Mouse (Mus musculus): ENCODE measurements around the gene Mtcl1. TPM values are rescaled to one million over a fixed set of nuclear protein-coding genes. Genes with fewer than 3 reads are reported as not detected.
A peak's percentile ranks its signal among the peaks of the same experiment; 100 is the strongest.

Gene Mtcl1
- polyA plus RNA-seq, 1 experiment from 2014 or later, result 3.5 TPM

GRCm38 (mm10) chr17:66412155-66412970 lies 37.2 kb downstream of the Mtcl1 start:
- no peak overlapping the region for H3K9ac ChIP-seq (ENCODE audit: low read depth, low read length)

GRCm38 (mm10) chr17:66410884-66411426 lies 38.6 kb downstream of the Mtcl1 start:
- H3K9me3 ChIP-seq (replicated peaks; ENCODE audit: low read length), result no peaks in the 10 kb centered on the region
- H3K27ac ChIP-seq, result no peak overlapping the region
- no peak for TF ChIP-seq CTCF (IDR thresholded peaks at IDR 0.05; ENCODE audit: low read depth)
- ATAC-seq (replicated peaks; ENCODE audit: low FRiP score, low read depth) (no peak), DNase-seq (ENCODE audit: low spot score) (no peak)
- 93% methylated on average over 11 of the region's 11 CpGs for WGBS
- no peaks in the 10 kb centered on the region for H3K36me3 ChIP-seq (ENCODE audit: insufficient read depth, low read length)
- no peak overlapping the region for H3K9ac ChIP-seq (ENCODE audit: low read depth, low read length)
- H3K27me3 ChIP-seq (ENCODE audit: insufficient read depth, low read length), result no peaks in the 10 kb centered on the region
- peaks cover 14% of the 10 kb centered on the region for H3K4me1 ChIP-seq (replicated peaks; ENCODE audit: insufficient read depth, low read length)
- no peak overlapping the region for H3K4me3 ChIP-seq (replicated peaks; ENCODE audit: low read depth, low read length)
- H3K4me2 ChIP-seq (ENCODE audit: low read length), result no peak overlapping the region

More at GRCm38 (mm10) chr17:66412155-66412970, 37.2 kb downstream of the Mtcl1 start:
- Histone ChIP-seq H3K27me3 (ENCODE audit: insufficient read depth, low read length) (no peaks in the 10 kb centered on the region), H3K4me1 (replicated peaks; ENCODE audit: insufficient read depth, low read length) (peaks cover 13% of the 10 kb centered on the region), H3K4me2 (ENCODE audit: low read length) (no peak overlapping the region), H3K36me3 (ENCODE audit: insufficient read depth, low read length) (no peaks in the 10 kb centered on the region), H3K27ac (peak overlapping the region; percentile 42; the same call in 1 of the 2 replicates), H3K9me3 (replicated peaks; ENCODE audit: low read length) (no peaks in the 10 kb centered on the region), H3K4me3 (replicated peaks; ENCODE audit: low read depth, low read length) (no peak overlapping the region)
- WGBS, result 38% methylated on average over 12 of the region's 12 CpGs
- DNase-seq (ENCODE audit: low spot score), result peak; percentile 54
- ATAC-seq (replicated peaks; ENCODE audit: low FRiP score, low read depth), result no peak
- no peak for TF ChIP-seq CTCF (IDR thresholded peaks at IDR 0.05; ENCODE audit: low read depth)

GRCm38 (mm10) chr17:66409070-66409605 lies 40.4 kb downstream of the Mtcl1 start:
- Histone ChIP-seq H3K9me3 (replicated peaks; ENCODE audit: low read length) (no peaks in the 10 kb centered on the region), H3K9ac (ENCODE audit: low read depth, low read length) (no peak overlapping the region), H3K4me2 (ENCODE audit: low read length) (no peak overlapping the region), H3K4me1 (replicated peaks; ENCODE audit: insufficient read depth, low read length) (peaks cover 28% of the 10 kb centered on the region), H3K4me3 (replicated peaks; ENCODE audit: low read depth, low read length) (no peak overlapping the region), H3K27ac (no peak overlapping the region), H3K36me3 (ENCODE audit: insufficient read depth, low read length) (no peaks in the 10 kb centered on the region), H3K27me3 (ENCODE audit: insufficient read depth, low read length) (no peaks in the 10 kb centered on the region)
- WGBS, result 59% methylated on average over 9 of the region's 9 CpGs
- DNase-seq (ENCODE audit: low spot score), result peak; percentile 41
- ATAC-seq (replicated peaks; ENCODE audit: low FRiP score, low read depth), result no peak
- TF ChIP-seq CTCF (IDR thresholded peaks at IDR 0.05; ENCODE audit: low read depth), result no peak

GRCm38 (mm10) chr17:66408400-66408799 lies 41.1 kb downstream of the Mtcl1 start:
- Histone ChIP-seq H3K9ac (ENCODE audit: low read depth, low read length) (no peak overlapping the region), H3K27me3 (ENCODE audit: insufficient read depth, low read length) (no peaks in the 10 kb centered on the region), H3K4me1 (replicated peaks; ENCODE audit: insufficient read depth, low read length) (peaks cover 28% of the 10 kb centered on the region), H3K9me3 (replicated peaks; ENCODE audit: low read length) (no peaks in the 10 kb centered on the region), H3K4me3 (replicated peaks; ENCODE audit: low read depth, low read length) (no peak overlapping the region), H3K4me2 (ENCODE audit: low read length) (no peak overlapping the region), H3K27ac (no peak overlapping the region), H3K36me3 (ENCODE audit: insufficient read depth, low read length) (no peaks in the 10 kb centered on the region)
- ATAC-seq (replicated peaks; ENCODE audit: low FRiP score, low read depth) (no peak), DNase-seq (ENCODE audit: low spot score) (no peak)
- TF ChIP-seq CTCF (IDR thresholded peaks at IDR 0.05; ENCODE audit: low read depth), result no peak
- WGBS, result 94% methylated on average over 5 of the region's 5 CpGs

GRCm38 (mm10) chr17:66407833-66408232 lies 41.7 kb downstream of the Mtcl1 start:
- Histone ChIP-seq H3K36me3 (ENCODE audit: insufficient read depth, low read length) (no peaks in the 10 kb centered on the region), H3K4me3 (replicated peaks; ENCODE audit: low read depth, low read length) (no peak overlapping the region), H3K4me2 (ENCODE audit: low read length) (no peak overlapping the region), H3K9ac (ENCODE audit: low read depth, low read length) (no peak overlapping the region), H3K9me3 (replicated peaks; ENCODE audit: low read length) (no peaks in the 10 kb centered on the region), H3K4me1 (replicated peaks; ENCODE audit: insufficient read depth, low read length) (peaks cover 29% of the 10 kb centered on the region), H3K27ac (no peak overlapping the region), H3K27me3 (ENCODE audit: insufficient read depth, low read length) (no peaks in the 10 kb centered on the region)
- DNase-seq (ENCODE audit: low spot score), result no peak
- 66% methylated on average over 8 of the region's 8 CpGs for WGBS
- TF ChIP-seq CTCF (IDR thresholded peaks at IDR 0.05; ENCODE audit: low read depth), result no peak
- no peak for ATAC-seq (replicated peaks; ENCODE audit: low FRiP score, low read depth)

- no peaks in the 10 kb centered on the region for H3K9me3 ChIP-seq (replicated peaks; ENCODE audit: low read length)
- H3K27ac ChIP-seq, result no peak overlapping the region
- peaks cover 24% of the 10 kb centered on the region for H3K4me1 ChIP-seq (replicated peaks; ENCODE audit: insufficient read depth, low read length)
- no peak for ATAC-seq (replicated peaks; ENCODE audit: low FRiP score, low read depth)
- no peaks in the 10 kb centered on the region for H3K36me3 ChIP-seq (ENCODE audit: insufficient read depth, low read length)
- 41% methylated on average over 7 of the region's 7 CpGs for WGBS
- 0 out of 2 replicates have a peak overlapping the region, but pooled peaks have one; percentile 18 for H3K4me2 ChIP-seq (ENCODE audit: low read length)
- no peak overlapping the region for H3K9ac ChIP-seq (ENCODE audit: low read depth, low read length)
- no peak for DNase-seq (ENCODE audit: low spot score)
- no peaks in the 10 kb centered on the region for H3K27me3 ChIP-seq (ENCODE audit: insufficient read depth, low read length)
- no peak for TF ChIP-seq CTCF (IDR thresholded peaks at IDR 0.05; ENCODE audit: low read depth)
- no peak overlapping the region for H3K4me3 ChIP-seq (replicated peaks; ENCODE audit: low read depth, low read length)
These were observed 43.9 kb downstream of the Mtcl1 start for GRCm38 (mm10) chr17:66405601-66406000.
